Mouse (Mus musculus): ENCODE data around the gene Klhl36. TPM values are rescaled to one million over a fixed set of nuclear protein-coding genes. Genes with fewer than 3 reads are reported as not detected.
"Not testable (repeated sequence)": the region's sequence is repeated elsewhere in the genome, so short reads cannot be mapped to it uniquely, and the experiment has no call there.

Klhl36 gene
- total and polyA plus RNA-seq, 3 experiments: 4.3 to 19.8 (median 11.3) TPM

DNA sequence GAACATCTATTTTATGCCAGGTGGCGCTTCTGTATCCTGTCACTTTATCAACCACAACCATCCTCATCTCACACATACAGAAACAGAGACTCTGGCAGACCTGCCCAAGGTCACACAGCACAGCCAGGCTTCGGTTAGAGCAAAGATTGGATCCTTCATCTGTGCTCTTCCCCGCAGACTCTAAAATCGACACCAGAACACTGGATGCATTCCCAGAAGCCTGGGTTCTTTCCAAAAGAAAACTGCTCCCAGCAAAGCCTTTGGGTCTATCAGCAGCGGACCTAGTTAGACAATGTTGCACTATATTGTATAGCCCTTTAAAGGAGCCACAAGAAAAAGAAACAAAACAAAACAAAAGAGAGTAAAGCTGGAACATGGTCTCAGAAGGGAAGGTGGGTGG, 26.8 kb upstream of the Klhl36 start:
- DNase-seq: no peak

DNA sequence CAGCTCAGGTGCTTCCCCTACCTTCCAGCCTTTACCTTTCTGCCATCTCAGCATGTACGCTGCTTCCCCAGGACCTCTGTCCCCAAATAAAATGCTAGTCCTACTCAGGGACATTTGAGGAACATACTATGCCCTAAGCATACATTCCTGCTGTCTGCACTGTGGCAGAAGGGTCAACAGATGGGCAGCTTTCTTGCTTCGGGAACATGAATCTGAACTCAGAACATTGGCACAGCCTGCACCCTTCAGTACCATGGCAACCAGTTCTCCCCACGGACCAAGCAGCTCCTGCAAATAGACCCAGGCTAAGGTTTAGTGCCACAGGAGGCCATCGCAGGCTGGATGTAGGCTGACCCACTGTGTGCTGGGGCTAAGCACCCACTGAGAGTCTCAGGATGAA, 25.2 kb upstream of the Klhl36 start:
- no peak for DNase-seq

DNA sequence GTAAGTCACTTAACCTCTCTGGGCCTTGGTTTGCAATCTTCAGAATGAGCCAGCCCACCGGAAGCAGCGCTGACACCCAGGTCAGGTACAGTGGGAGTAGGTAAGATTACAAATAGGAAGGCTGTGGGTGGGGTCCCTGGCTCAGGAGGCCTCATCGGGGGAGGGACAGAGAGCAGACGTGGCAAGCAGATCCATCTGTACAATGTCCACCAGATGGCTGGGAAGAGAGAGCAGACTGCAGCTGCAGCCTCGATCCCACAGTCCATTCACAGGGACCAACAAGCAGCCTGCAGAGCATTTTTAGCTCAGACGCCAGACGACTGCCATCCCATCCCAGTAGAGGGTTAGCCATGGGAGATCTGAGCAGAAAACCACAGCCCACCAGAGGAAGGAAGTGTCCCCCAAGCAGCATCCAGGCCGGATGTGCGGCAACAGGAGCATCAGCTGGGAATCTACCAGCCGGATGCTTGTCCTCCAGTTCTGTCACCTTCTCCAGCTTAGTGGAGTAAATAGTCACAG, 24.5 kb upstream of the Klhl36 start:
- no peak for DNase-seq

DNA sequence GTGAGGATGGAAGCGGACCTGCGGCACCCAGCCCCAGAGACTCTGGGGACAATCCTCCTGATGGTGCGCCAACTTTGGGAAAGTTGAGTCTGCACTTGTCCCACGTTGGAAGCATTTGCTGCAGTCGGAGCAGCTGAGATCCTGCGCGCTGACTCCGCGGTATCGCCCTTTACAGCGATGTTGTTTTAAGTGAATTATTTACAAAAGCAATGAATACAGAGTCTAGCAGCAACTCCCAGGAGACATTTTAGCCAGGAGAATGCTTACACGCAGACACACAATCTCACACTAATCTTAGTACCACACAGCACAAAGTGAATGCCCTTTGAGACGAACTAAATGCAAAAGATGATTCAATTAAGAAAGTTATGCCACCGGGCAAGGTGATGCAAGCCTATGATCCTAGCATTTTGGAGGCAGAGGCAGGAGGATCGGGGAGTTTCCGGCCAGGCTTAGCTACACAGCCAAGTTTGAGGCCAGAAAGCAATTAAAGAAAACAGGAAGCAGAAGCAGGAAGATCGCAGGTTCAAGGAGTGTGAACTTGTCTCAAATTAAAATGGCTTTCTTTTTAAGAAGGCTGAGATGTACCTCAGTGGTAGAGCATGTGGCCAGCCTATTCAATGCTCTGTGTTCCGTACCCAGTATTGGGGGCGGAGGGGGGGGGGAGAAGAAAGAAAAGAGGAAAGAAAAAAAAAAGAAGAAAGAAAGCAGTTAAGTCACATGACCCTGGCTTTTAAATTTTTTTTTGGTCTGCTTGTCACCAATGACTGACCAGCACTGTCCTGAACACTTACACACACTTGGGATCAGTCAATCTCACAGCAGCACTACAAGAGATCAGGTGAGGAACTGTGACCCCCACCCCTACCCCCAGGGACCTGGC, 23.7 kb upstream of the Klhl36 start:
- no peak for DNase-seq

DNA sequence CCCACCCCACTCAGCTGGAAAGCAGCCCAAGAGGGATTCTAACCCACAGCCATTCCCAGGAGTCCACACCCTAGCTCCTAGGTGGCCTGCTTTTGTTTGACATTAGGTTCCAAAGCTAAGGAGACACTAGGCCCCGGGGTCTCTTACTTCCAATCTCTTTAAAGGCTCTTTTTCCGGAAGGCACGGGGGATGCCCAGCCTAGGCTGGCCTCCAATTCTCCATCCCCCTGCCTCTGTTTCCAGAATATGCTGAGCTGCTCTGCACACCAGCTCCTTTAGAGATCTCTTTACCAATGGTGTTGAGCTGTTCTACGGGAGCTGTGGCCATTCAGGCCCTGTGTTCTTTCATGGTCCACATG, 23.1 kb upstream of the Klhl36 start:
- no peak for DNase-seq

DNA sequence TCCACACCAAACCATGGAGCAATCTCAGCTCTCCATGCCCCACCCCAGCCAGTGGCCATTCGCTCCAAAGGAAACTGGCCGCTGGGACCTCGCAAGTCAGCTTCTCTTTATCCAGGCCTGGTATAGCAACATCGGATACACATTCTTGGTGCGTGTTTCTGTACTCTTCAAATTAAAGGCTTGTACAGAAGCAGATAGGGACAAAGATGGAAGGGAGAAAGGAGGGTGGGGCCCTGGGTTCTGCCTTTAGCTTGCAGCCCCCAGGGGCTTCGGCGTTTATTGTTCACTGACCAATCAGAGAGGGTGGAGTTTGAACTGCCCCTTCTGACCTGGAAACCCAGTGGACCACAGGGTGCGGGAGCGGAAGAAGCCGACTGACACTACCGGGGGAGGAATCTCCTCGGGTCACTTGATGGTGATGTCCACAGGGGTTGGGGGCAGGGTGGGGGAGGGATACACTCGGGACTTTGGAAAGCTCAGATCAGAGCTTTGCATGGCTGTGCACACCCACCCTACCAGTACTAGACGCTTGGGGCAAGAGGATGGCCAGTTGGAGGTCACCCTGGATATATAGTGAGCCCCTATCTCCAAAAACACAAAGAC, 22.5 kb upstream of the Klhl36 start:
- no peak for DNase-seq

DNA sequence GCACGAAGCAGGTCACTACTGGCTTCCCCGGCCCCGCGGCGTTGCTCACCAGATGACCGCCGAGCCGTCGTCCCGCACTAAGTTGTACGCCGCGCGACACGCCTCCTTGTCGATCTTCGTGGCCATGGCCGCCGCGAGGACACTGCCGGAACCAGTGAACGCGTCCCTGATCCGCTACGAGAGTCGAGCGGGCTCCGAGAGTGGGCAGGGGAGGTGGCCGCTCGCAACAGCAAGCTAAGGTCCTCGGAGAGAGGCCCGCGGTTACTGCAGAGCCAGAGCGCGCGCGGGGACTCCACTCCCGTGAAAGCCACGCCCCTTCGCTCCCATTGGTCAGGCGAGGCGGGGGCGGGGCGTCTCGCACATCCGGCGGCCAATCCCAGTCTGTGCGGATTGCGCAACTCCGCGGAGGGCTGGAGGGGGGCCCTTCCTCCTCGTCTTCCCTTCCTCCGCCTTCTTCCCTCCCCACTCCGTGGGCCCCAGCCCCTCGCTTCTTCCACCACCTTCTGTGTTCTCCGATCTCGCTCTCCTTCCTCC, 21.7 kb upstream of the Klhl36 start, which contains the start of gene Cotl1:
Gene Cotl1, minus strand, starts transcription at position 270 of the 534 bp plus-strand sequence.
- DNase-seq: peak; percentile 98

DNA sequence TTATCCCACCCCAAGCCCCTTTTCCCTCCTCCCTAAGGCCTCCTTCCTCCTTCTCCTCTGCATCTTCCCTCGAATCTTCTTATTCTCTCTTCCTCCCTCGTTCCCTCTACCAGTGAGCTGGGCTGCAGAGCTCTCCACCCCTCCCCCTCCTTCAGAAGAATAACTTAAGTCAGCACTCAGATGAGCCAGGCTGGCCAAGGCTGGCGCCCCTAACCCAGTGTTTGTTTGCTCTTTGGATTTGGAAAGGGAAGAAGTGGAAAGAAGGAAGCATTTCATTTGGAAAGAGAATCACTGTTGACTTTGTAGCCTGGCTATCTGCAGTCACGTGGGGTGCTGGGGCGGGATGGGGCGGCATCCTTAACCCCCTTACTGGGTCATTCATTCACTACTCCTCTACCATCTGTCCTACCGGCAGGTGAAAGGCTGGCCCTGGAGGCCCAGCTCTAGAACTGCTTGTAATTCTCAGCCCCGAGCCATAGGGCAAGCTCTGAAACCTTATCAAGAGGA, 21.1 kb upstream of the Klhl36 start:
- no peak for DNase-seq

DNA sequence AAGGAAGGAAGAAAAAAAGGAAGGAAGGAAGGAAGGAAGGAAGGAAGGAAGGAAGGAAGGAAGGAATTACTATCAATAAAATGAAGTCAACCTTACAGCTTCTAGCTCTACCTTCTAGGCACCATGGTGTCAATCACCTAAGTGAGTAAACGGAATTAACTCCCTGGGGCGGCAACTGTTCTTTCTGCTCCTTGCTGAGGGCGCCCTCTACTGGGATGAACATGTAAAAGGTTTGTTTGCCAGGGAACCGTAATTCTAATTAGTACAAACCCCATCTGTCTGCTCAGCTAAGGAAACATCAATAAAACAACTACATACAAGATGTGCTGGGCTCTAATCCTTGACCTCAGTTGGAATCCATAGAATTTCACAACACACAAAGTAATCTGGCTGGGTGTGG, 18.6 kb upstream of the Klhl36 start:
- DNase-seq: peak; percentile 71

DNA sequence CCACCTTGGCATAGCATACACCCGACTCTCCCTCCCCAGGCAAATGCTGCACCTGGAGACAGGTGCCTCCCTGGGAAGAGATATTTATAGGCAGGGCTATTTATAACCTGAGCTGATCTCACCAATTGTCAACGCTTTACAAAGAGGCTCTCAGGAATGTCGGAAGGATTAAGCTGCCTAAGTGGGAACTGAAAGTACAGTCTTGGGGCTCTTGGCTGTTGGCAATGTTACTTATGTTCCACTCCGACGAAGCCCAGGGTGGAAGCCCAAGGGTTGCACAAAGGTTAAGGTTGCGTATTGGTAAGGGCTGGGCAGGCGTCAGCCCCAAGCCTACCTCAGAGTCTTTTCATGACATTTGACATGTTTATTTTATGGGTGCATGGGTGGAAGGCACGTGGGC, 17.5 kb upstream of the Klhl36 start:
- no peak for DNase-seq

DNA sequence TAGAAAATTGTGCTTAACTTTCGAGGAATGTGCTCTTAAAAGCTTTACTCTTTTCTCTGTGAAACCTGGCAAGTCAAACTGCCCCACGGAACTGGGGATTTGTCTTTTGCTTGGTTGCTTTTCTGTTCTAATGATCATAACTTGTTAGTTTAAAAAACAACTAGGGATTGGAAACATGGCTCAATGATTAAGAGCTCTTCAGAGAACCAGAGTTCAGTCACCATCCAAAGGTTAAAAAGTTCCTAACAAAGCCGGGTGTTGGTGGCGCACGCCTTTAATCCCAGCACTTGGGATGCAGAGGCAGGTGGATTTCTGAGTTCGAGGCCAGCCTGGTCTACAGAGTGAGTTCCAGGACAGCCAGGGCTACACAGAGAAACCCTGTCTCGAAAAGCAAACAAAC, 16.3 kb upstream of the Klhl36 start:
- not testable (repeated sequence) for DNase-seq

DNA sequence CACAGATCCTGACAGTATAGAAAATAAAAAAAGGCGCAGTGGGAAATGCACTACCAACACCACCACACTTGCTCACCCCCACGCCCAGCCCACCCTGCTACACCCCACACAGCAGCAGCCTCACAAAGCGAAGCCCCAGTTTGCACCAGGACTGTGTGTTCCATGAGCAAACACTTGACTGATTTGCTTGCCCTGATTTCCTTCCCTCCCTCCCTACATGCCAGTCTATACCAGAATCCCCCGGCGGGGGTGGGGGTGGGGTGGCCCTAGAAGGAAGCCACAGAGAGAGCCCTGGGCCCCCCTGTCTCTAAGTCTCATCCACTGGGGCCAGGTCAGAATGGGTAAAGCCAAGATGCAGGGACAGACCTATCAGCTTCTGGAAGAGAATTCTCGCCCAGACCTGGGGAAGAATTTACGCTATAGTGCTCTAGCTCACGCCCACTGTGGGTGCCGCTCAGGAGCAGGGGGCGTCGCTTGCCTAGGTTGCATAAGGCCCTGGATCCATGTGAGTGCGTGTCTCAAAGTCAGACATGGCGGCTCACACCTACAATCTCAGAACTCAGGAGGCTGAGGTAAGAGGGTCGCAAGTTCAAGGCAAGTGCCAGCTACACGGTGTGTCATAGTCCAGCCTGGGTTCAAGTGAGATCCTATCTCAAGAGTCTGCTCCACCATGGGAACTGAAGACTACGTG, 14.7 kb upstream of the Klhl36 start:
- DNase-seq: no peak

DNA sequence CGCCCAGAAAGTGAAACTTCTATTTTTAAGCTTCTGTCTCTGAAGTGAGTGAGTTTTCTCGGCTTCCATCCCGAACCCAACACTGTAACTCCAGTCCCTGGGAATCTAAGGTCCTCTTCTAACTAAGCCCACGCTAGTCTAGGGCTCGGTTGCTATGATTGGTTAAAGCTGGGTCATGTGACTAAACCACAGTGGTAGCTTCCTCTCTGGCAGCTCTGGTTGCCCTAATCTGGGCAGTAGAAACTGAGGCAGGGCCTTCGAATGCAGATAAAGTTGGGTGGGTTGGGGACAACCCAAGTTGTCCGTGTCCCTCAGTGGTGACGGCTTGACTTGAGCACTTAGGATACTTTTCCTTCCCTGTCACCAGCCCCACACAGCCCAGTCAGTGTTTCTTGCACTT, 8.5 kb upstream of the Klhl36 start:
- no peak for DNase-seq

DNA sequence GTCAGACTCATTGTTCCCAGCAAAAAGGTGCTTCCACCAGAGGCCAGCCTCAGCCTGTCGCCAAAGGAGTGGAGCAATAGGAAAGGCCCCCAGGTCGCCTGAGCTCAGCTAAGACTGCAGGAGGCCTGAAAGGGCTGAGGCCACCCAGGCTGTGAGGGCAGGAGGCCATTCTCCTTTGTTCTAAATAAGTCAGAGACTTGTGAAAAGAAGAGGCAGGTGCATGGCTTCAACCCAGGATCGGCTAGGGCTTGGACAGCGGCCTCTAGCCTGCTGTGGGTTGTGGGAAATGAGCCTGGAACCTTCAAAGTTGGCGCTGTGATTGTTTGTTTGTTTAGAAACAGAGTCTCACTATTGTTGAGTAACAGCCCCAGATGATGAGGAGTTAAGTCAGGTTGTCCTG, 8.0 kb upstream of the Klhl36 start:
- no peak for DNase-seq

DNA sequence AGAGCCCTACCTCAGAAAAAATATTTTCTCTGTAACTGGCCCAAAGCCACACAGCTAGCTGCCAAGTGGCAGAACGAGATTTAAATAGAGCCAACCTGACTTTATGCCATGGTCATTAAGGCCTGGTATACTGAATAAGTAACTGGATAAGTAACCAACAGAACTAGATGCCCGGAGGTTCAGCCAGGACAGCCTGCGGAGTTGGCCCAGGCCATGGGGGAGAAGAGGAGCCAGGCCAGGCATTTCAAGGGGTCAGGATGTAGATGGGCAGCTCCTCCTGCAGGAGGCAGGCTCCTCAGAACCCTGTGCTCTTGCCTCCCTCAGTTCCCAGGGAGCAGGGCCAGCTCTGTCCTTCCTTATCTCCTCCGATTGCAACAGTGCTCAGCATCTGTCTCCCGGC, 6.4 kb upstream of the Klhl36 start:
- DNase-seq: peak; percentile 46

DNA sequence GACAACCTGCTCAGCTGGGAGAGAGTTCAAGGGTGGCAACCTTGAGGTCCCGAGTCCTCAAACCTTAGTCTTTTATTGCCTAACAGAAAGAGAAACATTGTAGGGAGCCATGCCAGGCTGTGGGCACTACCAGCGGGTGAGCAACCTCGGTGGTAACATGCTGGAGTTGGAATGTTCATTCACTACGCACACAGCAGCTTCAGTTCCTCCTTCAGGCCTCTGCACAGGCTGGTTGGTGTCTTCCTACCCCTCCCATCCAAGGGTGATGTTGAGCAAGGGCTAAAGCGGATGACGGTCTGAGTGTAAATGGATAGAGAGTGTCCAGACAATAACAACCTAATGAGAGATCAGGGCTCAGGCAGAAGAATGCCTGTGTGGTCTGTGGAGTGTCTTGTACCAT, 4.3 kb upstream of the Klhl36 start:
- DNase-seq: peak; percentile 29

DNA sequence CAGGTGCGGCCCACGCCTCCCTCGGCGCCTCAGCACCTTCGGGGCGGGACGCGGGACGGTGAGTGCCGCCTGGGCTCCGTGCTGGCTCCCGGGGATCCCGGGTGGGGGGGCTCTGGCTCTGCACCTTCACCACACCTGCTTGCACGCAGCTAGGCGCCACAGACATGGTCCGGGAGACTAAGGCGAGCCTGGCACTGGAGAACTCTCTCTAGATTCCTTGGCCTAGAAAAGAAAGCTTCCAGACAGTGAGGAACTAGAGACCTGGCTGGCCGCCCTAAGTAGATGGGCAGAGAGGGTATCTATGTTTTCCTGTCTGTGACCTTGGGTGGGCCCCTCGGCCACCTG, 296 bp downstream of the Klhl36 start:
- no peak for DNase-seq

DNA sequence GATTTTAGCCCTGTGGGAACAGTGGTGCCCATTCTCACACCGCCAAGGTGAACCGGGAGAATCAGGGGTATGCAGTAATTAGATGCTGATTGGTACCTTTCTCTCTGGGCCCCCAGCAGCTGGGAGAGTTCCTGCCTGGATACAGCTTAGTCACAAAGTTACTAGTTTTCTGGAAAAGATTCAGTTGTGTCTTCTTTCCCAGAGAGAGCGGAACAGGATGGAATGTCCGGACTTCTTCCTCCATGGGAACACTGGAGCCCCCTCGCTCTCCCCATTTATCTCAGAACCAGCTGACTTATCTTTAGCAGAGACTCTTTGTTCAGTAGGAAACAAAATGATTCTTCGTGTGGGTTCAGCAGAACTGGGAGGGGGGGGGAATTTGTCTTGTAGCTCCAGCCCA, 683 bp downstream of the Klhl36 start:
- no peak for DNase-seq

DNA sequence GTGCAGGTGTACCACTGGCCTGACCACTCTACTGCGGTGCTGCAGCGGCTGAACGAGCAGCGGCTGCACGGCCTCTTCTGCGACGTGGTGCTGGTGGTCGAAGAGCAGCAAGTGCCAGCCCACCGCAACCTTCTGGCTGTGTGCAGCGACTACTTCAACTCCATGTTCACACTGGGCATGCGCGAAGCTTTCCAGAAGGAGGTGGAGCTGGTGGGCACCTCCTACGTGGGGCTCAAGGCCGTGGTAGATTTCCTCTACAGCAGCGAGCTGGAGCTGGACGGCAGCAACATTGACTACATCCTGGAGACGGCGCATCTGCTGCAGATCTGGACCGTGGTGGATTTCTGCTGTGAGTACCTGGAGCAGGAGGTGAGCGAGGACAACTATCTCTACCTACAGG, 7.5 kb downstream of the Klhl36 start:
- DNase-seq: no peak

DNA sequence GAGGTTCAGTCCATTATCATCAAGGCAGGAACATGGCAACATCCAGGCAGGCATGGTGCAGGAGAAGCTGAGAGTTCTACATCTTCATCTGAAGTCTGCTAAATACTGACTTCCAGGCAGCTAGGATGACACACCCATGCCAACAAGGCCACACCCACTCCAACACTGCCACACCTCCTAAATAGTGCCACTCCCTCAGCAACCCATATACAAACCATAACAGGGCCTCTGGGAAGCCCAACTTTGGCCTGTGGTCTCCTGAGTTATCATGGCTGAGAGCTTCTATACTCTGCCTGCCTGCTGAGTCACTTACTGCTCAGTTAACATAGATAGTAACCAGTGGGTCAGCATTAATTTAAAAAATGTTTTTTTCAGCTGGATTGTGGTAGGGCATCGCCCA, 11.1 kb downstream of the Klhl36 start:
- DNase-seq: no peak

DNA sequence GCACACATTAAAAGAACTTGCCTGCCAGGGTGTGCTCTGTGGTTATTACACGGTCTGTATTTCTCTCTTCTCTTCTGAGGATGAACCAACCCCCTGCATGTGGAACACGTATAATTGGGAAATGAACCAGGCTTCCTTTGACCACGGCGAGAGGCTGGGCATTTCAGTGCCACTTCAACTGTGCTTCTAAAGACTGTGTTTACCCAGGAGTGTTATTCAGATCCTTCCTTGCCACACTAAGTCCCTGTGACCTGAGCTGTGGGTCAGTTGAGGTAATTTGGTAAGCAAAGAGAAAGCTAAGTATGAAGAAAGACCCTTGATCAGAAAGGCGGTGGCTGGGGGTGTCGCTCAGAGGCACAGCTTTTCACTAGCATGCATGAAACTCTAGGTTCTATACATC, 19.2 kb downstream of the Klhl36 start:
- DNase-seq: no peak

DNA sequence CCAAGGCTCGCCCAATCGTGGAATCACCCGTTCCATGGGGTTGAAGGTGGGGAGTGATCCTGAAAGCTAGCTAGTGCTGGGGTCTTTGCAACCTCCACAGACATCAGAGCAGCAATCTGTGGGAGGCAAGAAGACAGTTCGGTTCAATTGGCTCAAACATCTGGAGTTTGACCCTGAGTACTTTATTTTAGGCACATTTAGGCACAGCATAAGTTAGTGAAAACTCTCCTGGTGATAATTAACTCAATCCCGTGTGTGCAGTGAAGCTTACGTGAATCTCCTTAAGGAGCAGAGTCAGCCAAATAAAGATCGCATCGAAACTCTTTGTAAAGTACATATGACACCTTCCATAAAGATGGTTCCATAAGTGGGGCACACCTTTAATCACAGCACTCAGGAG, 19.9 kb downstream of the Klhl36 start:
- no peak for DNase-seq

DNA sequence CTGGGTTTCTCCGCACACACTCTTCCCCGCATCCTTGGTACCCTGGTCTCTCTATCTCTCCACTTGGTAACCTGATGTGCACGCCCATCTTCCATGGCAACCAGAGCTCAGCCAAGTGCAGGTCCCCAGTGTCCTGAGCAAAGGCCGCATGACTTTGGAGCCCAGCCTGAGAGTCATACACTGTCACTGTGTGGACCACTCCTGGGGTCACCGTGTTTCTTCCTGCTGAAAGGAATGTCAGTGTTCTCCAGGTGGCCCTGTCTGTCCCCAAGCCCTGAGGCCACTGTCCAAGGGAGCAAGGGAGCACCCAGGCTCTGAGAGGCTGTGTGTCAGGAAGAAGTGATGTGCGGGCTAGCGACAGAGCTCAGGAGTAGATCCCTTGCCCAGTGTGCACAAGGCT, 21.2 kb downstream of the Klhl36 start:
- no peak for DNase-seq
